Mouse (Mus musculus): ENCODE measurements at regions not wholly inside any gene's neighbourhood (a gene's known extent, or its start where the extent isn't known, plus 50 kb on each side); places are given as distances from the start of the nearest gene placed in this dataset.
"Not testable (repeated sequence)": the region's sequence is repeated elsewhere in the genome, so short reads cannot be mapped to it uniquely, and the experiment has no call there.

DNA sequence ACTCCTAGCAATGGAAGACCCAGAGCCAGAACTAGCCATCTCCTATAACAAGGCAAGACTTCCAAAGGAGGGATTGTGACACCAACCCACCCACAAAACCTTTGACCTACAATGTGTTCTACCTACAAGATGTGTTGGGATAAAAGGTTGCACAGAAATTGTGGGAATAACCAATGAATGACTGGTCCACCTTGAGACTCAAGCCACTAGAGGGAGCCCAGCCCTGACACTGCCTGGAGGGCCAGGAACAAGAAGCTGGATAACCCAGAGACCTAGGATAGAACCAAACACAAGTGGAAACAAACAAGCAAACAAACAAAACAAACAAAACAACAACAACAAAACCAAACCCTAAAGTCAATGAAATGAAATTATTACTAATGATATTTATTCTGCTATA lies 288.8 kb downstream of the Dchs2 start:
- DNase-seq = no peak

DNA sequence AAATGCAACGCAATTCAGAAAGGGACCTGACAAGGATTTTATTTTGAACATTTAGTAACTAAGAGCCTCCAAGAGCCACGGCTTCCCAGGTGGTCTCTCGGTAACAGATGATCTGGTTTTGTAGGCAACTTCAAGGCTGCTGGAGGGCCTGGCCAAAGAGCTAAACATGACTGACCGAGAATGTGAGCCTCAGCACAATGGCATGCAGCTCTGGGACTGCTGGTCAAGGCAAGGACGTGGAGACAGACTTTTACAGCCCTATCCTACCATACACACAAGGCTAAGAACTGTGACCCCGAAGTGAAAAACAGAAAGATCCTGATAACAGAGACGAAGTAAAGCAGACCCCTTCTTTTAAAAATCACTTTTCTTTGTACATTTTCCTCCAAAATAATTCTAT lies 296.5 kb downstream of the Dchs2 start:
- DNase-seq = no peak

GRCm38 (mm10) chr3:83429376-83429775 lies 301.6 kb downstream of the Dchs2 start:
- DNase-seq = no peak

DNA sequence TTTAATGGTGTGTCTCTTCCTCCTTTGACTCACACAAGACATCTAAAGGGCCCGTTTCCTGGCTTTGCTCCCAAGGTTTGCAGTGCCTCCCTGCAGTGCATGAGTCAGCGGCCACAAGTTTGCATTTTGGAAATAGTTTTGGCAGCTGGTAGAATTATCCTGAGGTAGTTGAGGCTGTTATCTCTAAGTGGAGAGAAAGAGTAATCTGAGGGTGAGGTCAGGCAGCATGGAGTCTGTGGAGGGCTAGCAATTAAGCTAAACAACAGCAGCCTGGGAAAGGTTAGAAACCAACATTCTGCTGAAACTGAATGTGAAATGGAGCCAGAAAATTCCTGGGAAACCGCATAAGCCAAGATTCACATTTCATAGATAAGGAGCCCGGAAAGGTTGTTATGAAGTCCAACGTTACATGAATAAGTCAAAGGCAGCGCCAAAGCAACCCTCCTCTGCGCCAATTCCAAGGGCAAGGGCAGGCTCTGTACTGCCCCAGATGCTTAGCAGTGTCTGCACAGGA lies 318.5 kb downstream of the Dchs2 start:
- no peak for DNase-seq

GRCm38 (mm10) chr3:83450662-83451061 lies 315.5 kb upstream of the Sfrp2 start:
- DNase-seq = no peak

DNA sequence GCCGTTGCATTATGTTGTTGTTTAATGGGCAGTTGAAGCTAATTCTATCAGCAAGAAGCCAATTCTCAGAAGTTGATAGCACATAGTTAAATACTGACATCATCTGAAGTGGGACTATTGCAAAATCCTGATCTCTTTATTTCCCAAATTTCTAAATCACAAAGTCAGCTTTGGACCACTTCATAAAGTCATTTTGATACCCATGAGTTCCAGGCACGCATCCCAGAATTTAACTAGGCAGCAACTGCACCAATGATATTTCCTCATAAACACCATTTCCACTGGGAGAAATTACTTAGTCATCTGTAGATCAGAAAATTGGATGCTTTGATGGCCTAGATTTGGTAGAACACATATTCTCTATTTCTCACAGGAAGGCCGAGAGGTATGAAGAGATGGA lies 314.8 kb upstream of the Sfrp2 start:
- DNase-seq = no peak

DNA sequence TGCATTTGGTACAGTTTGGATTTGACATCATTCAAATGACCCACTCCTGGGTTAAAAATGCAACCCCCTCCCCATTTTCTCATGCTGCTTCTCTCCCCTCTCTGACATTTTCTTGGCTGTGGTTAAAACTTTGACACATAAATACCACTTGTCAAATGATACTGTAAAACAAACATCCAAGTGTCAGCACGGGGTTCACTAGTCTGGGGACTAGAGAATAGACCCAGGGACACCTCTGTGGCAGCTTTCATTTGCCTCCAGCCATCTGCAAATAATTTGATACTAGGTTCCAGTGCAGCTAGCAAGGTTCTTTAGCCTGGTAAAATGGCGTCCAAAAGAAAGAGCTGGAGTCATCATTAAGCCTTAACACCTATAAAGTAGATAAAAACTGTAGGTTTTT lies 312.7 kb upstream of the Sfrp2 start:
- no peak for DNase-seq

GRCm38 (mm10) chr3:83458450-83458849 lies 307.7 kb upstream of the Sfrp2 start:
- DNase-seq = no peak

DNA sequence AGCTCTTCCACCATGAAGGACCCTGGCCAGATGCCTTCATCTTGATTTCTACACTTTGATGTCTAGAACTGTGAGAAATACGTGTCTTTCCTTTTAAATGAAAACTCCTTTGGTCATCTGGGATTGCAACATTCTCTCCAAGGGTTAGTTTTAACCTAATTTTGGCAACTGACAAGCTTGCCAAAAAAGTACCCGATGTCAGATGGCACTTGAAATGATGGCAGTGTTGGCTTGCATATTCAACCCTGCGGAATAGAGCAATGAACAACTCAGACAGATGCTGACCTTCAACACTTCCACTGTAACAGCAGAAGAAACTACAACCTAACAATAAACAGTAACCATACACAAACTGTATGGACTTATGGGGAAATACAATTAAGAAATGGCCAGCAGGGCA lies 286.9 kb upstream of the Sfrp2 start:
- no peak for DNase-seq

- no peak for DNase-seq
Observed at GRCm38 (mm10) chr3:83480176-83480575, 285.9 kb upstream of the Sfrp2 start.

- no peak for DNase-seq
Observed at GRCm38 (mm10) chr3:83486192-83486716, 279.9 kb upstream of the Sfrp2 start.

DNA sequence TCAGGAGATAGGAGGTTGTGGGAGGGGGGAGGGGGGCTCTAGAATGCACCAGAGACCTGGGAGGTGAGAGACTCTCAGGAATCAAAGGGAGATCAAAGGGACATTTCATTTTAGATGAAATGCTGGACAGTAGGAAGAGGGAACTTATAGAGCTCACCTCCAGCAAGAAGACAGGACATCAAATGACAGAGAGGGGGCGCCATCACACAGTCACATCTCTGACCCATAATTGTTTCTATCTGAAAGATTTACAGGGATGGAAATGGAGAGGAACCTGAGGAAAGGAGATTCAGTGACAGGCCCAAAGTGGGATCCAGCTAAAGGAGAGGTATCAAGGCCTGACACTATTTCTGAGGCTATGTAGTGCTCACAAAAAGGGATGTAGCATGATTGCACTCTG lies 270.5 kb upstream of the Sfrp2 start:
- DNase-seq = peak; percentile 5

GRCm38 (mm10) chr3:83503901-83504300 lies 262.2 kb upstream of the Sfrp2 start:
- no peak for DNase-seq

- no peak for DNase-seq
Observed at GRCm38 (mm10) chr3:83516614-83517013, 249.5 kb upstream of the Sfrp2 start.

- peak; percentile 4 for DNase-seq
Observed at GRCm38 (mm10) chr3:83517914-83518635, 248.0 kb upstream of the Sfrp2 start.

GRCm38 (mm10) chr3:83530243-83530847 lies 235.8 kb upstream of the Sfrp2 start:
- DNase-seq = no peak

DNA sequence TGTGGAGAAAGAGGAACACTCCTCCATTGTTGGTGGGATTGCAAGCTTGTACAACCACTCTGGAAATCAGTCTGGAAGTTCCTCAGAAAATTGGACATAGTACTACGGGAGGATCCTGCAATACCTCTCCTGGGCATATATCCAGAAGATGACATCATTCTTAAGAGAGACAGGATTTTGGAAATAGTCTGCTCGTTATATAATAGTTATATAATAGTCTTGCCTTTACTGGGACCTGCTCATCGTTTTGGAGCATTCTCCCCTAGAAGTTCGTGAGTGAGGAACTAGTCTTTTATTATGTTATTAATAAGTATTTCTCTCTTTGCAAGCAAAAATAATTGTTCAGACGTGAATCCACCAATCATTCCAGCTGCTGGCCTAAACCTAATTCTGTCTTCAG lies 229.5 kb upstream of the Sfrp2 start:
- not testable (repeated sequence) for DNase-seq

DNA sequence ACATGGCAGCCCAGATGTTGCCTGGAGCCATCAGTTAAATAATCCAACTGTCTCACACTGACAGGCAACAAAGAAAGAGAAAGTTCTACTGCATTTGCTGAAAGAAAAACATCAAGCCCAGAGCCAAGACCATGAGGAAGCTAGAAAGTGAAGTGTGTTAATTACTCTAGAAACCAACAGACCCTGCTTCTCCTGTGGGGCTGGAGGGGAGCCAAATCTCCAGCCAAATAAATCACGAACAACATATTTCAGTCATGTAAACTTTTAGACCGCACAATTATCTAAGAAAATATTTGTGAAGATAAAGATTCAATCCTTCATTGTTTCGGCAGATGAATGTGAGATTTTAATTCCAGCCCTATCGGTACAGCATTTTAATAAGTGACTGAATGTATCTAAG lies 228.9 kb upstream of the Sfrp2 start:
- DNase-seq = no peak

- DNase-seq = no peak
Observed at GRCm38 (mm10) chr3:83537711-83538110, 228.4 kb upstream of the Sfrp2 start.

- DNase-seq = no peak
Observed at GRCm38 (mm10) chr3:83538898-83539297, 227.2 kb upstream of the Sfrp2 start.

- DNase-seq = no peak
Observed at GRCm38 (mm10) chr3:83540997-83541932, 224.9 kb upstream of the Sfrp2 start.

DNA sequence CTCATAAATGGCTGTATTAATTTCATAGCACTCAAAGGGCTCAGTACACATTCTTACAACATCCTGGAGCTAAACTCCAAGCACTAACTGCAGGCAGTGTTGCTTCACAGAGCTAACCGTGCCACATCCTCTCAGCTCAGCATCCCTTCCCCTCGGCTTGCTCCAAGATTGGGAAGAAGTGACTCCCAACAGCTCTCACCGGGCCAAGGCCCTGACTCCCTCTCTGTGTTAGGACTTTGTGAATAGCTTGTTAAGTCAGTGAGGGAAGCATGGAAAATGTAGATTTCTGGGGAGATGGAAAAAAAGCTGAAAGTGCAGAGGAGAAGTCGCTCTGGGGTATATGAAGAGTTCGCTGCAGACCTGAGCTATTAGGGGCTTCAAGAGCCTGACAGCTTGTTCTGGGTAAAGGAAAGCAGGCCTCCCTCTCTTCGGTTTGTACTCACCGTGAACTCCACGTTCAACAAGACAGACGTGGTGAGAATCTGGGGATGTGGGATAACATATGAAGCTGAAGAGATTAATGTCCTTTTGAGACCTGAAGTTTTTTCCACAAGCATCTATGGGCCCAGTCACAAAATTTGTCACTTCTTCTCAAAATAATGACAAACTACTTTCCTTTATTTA lies 213.5 kb upstream of the Sfrp2 start:
- no peak for DNase-seq

- DNase-seq = no peak
Observed at GRCm38 (mm10) chr3:83553858-83554257, 212.3 kb upstream of the Sfrp2 start.

Data from kidney, adult 18-20 months (tissue).